Mouse (Mus musculus): ENCODE data around the gene Nprl3. TPM values are rescaled to one million over a fixed set of nuclear protein-coding genes. Genes with fewer than 3 reads are reported as not detected.

Gene Nprl3
- polyA plus RNA-seq, 1 experiment, result 81.0 TPM

DNA sequence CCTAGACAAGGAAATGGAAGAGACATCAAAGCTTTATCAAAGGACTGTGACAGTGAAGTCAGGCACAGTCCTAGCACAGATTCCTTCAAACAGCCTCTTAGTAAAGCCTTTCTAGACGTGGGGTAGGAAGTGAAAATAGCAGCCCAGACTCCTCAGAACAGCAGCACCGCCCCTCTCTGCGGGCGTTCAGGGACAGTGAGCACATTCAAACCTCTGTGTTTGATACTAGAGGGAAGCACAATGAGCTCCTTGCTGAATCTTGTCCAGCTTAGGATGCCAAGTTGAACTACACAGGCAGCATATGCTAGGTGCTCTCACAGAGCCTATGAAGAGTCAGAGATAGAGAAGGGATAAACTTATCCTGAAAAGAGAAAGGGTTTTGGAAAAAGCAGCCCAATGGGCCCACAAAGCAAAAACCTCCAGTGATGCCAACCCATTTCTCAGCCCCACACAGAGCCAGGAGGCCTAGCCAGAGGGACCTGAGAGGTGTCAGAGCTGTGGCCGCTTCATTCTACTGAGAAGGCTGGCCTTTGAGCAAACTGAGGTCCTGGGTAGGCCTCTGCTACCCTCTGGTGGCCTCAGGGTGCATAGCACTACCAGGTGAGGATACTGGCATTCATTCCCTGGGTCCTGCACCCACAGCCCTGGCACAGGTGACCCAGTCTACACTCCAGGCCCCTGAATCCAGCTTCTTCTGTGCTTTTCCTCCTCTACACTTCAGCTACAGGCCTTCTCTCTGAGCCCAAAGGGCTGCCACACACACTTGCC lies 29.2 kb downstream of the Nprl3 start:
- Histone ChIP-seq H3K27me3 (ENCODE audit: control insufficient read depth, insufficient read depth, low read length) (no peaks in the 10 kb centered on the region), H3K4me3 (replicated peaks; ENCODE audit: insufficient read depth, low read depth, low read length) (no peak overlapping the region), H3K4me1 (ENCODE audit: control insufficient read depth, insufficient read depth, low read length) (peaks cover 41% of the 10 kb centered on the region), H3K27ac (ENCODE audit: insufficient read depth, low read length) (no peak overlapping the region)
- WGBS, result 62% methylated on average over 5 of the region's 5 CpGs
- TF ChIP-seq POLR2A (IDR thresholded peaks at IDR 0.05; ENCODE audit: borderline replicate concordance, insufficient read depth, low read length), result no peak
- peak; percentile 100 for TF ChIP-seq CTCF (IDR thresholded peaks at IDR 0.05; ENCODE audit: borderline replicate concordance, insufficient read depth, low read depth, low read length)
- peak; percentile 80 to 89 for DNase-seq

DNA sequence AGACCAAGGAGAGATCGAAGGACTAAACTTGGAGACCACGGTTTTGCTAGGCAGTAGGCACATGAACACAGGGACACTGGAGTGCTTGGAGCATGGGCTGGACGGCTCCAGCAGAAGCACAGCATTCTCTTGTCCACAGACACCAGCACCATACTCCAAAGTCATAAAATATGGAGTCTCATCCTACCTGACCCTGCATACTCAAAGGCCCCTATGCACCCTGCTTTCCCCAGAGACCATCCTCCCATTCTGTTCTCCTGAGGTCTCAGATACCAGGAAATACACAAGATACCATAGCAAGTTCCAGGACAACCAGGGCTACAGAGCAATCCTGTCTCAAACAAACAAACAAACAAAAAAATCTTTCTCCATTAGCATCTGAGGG lies 30.1 kb downstream of the Nprl3 start:
- no peak for TF ChIP-seq CTCF (IDR thresholded peaks at IDR 0.05; ENCODE audit: borderline replicate concordance, insufficient read depth, low read depth, low read length)
- no peak overlapping the region for H3K4me3 ChIP-seq (replicated peaks; ENCODE audit: insufficient read depth, low read depth, low read length)
- peaks cover 49% of the 10 kb centered on the region for H3K4me1 ChIP-seq (ENCODE audit: control insufficient read depth, insufficient read depth, low read length)
- no peak for DNase-seq
- no peaks in the 10 kb centered on the region for H3K27me3 ChIP-seq (ENCODE audit: control insufficient read depth, insufficient read depth, low read length)
- 51% methylated on average over 3 of the region's 3 CpGs for WGBS
- no peak overlapping the region for H3K27ac ChIP-seq (ENCODE audit: insufficient read depth, low read length)

- DNase-seq, result peak; percentile 70 to 75
- 0 out of 2 replicates have a peak overlapping the region, but pooled peaks have one; percentile 3 for H3K27ac ChIP-seq (ENCODE audit: insufficient read depth, low read length)
- peaks cover 49% of the 10 kb centered on the region for H3K4me1 ChIP-seq (ENCODE audit: control insufficient read depth, insufficient read depth, low read length)
- 21% methylated on average over 9 of the region's 9 CpGs for WGBS
- TF ChIP-seq POLR2A (IDR thresholded peaks at IDR 0.05; ENCODE audit: borderline replicate concordance, insufficient read depth, low read length) (no peak), CTCF (IDR thresholded peaks at IDR 0.05; ENCODE audit: borderline replicate concordance, insufficient read depth, low read depth, low read length) (peak; percentile 48; the same call in 1 of the 2 replicates)
- H3K27me3 ChIP-seq (ENCODE audit: control insufficient read depth, insufficient read depth, low read length), result no peaks in the 10 kb centered on the region
- no peak overlapping the region for H3K4me3 ChIP-seq (replicated peaks; ENCODE audit: insufficient read depth, low read depth, low read length)
Observed at GRCm38 (mm10) chr11:32236712-32237410, 30.6 kb downstream of the Nprl3 start.

DNA sequence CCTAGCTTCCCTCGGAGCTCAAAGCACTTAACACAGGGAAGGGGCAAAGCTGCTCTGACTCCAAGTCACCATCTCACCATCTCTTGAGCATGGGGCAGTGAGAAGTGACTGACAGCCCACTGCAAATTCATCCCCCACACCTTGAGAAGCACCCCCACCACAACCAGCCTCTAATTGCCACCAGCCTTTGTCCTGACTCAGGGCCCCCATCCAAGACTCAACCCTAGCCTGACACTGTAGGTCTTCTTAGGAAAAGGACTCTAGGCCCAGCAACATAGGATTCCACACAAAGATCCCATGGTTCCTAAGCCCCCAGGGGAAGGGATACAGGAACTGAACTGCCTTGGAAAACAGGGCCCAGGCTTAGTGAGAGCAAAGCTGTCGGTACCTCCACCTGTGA lies 31.4 kb downstream of the Nprl3 start:
- Histone ChIP-seq H3K27me3 (ENCODE audit: control insufficient read depth, insufficient read depth, low read length) (no peaks in the 10 kb centered on the region), H3K4me1 (ENCODE audit: control insufficient read depth, insufficient read depth, low read length) (peaks cover 51% of the 10 kb centered on the region), H3K4me3 (replicated peaks; ENCODE audit: insufficient read depth, low read depth, low read length) (no peak overlapping the region), H3K27ac (ENCODE audit: insufficient read depth, low read length) (no peak overlapping the region)
- 56% methylated on average over 2 of the region's 2 CpGs for WGBS
- DNase-seq, result peak in 1 of 2 experiments; percentile 13
- TF ChIP-seq POLR2A (IDR thresholded peaks at IDR 0.05; ENCODE audit: borderline replicate concordance, insufficient read depth, low read length), result no peak
- no peak for TF ChIP-seq CTCF (IDR thresholded peaks at IDR 0.05; ENCODE audit: borderline replicate concordance, insufficient read depth, low read depth, low read length)

DNA sequence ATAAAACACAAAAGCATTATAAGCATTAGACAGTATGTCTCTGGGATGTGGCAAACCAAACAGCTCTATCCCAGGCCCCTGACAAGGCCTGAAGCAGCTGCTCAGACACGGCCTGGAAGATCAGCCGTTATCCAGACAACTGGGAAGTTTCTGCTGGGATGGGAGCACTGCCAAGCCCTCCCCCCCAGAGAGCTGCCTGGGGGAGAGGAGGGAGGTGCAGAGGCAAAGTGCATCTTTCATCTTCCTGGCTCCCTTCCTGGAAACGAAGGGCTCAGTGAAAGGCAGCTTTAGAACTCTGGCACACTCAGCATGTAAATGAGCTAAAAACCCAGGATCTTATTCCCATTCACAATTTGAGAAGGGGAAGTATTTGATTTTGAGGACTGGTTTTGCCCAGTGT lies 31.9 kb downstream of the Nprl3 start:
- Histone ChIP-seq H3K27me3 (ENCODE audit: control insufficient read depth, insufficient read depth, low read length) (no peaks in the 10 kb centered on the region), H3K4me1 (ENCODE audit: control insufficient read depth, insufficient read depth, low read length) (peaks cover 54% of the 10 kb centered on the region), H3K4me3 (replicated peaks; ENCODE audit: insufficient read depth, low read depth, low read length) (no peak overlapping the region), H3K27ac (ENCODE audit: insufficient read depth, low read length) (no peak overlapping the region)
- WGBS, result 25% methylated on average over 3 of the region's 3 CpGs
- peak; percentile 48 to 67 for DNase-seq
- TF ChIP-seq POLR2A (IDR thresholded peaks at IDR 0.05; ENCODE audit: borderline replicate concordance, insufficient read depth, low read length) (no peak), CTCF (IDR thresholded peaks at IDR 0.05; ENCODE audit: borderline replicate concordance, insufficient read depth, low read depth, low read length) (no peak)

DNA sequence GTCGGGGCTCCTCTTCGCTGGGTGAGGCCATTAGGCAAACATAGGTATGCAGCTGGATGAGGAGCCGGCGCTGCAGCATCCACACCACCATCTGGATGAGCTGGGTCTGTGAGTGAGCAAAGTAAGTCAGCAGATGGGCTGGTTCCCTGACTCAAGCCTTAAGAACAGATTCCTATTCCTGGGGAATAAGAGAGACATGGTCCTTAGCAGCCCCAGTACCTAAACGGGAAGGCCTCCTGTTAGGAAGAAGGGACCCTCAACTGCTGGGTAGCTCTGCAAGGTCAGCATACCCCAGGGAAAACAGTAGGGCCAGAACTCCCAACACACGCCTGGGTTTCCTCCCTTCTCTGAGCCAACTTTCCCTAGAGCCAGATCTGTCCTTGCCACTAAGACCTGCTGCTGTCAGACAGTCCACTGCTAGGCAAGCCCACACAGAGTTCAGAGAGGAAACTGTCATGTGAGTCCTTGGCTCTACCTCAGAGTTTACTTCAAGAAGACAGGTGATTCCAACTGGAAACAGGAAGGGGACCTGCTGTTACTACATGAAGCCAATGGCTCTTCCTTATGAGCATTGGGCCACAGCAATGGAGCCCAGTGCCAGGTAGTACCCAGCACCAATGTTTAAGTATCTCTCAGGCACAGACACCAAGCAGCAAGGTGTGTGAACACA lies 32.6 kb downstream of the Nprl3 start:
- Histone ChIP-seq H3K27ac (ENCODE audit: insufficient read depth, low read length) (no peak overlapping the region), H3K4me1 (ENCODE audit: control insufficient read depth, insufficient read depth, low read length) (peaks cover 61% of the 10 kb centered on the region)
- TF ChIP-seq POLR2A (IDR thresholded peaks at IDR 0.05; ENCODE audit: borderline replicate concordance, insufficient read depth, low read length) (no peak), CTCF (IDR thresholded peaks at IDR 0.05; ENCODE audit: borderline replicate concordance, insufficient read depth, low read depth, low read length) (no peak)

GRCm38 (mm10) chr11:32233895-32234294 lies 33.6 kb downstream of the Nprl3 start:
- DNase-seq, result peak; percentile 50 to 57

More for the DNA sequence above, 32.6 kb downstream of the Nprl3 start:
- DNase-seq, result peak in 1 of 2 experiments; percentile 25
- Histone ChIP-seq H3K27me3 (ENCODE audit: control insufficient read depth, insufficient read depth, low read length) (no peaks in the 10 kb centered on the region), H3K4me3 (replicated peaks; ENCODE audit: insufficient read depth, low read depth, low read length) (no peak overlapping the region)
- WGBS, result 47% methylated on average over 6 of the region's 6 CpGs

More at GRCm38 (mm10) chr11:32233895-32234294, 33.6 kb downstream of the Nprl3 start:
- Histone ChIP-seq H3K27me3 (ENCODE audit: control insufficient read depth, insufficient read depth, low read length) (no peaks in the 10 kb centered on the region), H3K4me1 (ENCODE audit: control insufficient read depth, insufficient read depth, low read length) (peaks cover 65% of the 10 kb centered on the region), H3K27ac (ENCODE audit: insufficient read depth, low read length) (0 out of 2 replicates have a peak overlapping the region, but pooled peaks have one; percentile 29), H3K4me3 (replicated peaks; ENCODE audit: insufficient read depth, low read depth, low read length) (no peak overlapping the region)
- TF ChIP-seq CTCF (IDR thresholded peaks at IDR 0.05; ENCODE audit: borderline replicate concordance, insufficient read depth, low read depth, low read length) (no peak), POLR2A (IDR thresholded peaks at IDR 0.05; ENCODE audit: borderline replicate concordance, insufficient read depth, low read length) (no peak)
- WGBS, result 42% methylated on average over 3 of the region's 3 CpGs

All from cerebellum, adult 2 months (tissue).